Mouse (Mus musculus) layer of hippocampus, adult 9-11 months (tissue): ENCODE measurements around the gene Tmem115.

Experiments
- DNase-seq: peaks from one replicate; pipeline ENCODE4 v3.0.0; 2022

The Tmem115 gene

GRCm38 (mm10) chr9:107533791-107534407, at the start of gene Tmem115:
Tmem115 (plus strand) TSS chr9:107533945.
- DNase-seq, result peak; percentile 98

- DNase-seq, result peak; percentile 62
Measured at GRCm38 (mm10) chr9:107484302-107484701, 49.4 kb upstream of the Tmem115 start.

GRCm38 (mm10) chr9:107484766-107485165, 49.0 kb upstream of the Tmem115 start:
- DNase-seq, result no peak

- no peak for DNase-seq
Measured at GRCm38 (mm10) chr9:107486086-107486485, 47.7 kb upstream of the Tmem115 start.

GRCm38 (mm10) chr9:107486507-107487225, 47.1 kb upstream of the Tmem115 start:
- DNase-seq, result no peak

- no peak for DNase-seq
Measured at GRCm38 (mm10) chr9:107490146-107490545, 43.6 kb upstream of the Tmem115 start.

GRCm38 (mm10) chr9:107490625-107491024, 43.1 kb upstream of the Tmem115 start:
- no peak for DNase-seq

- DNase-seq, result no peak
Measured at GRCm38 (mm10) chr9:107493511-107493910, 40.2 kb upstream of the Tmem115 start.

GRCm38 (mm10) chr9:107494238-107494637, 39.5 kb upstream of the Tmem115 start:
- DNase-seq, result no peak

- DNase-seq, result no peak
Measured at GRCm38 (mm10) chr9:107496359-107496758, 37.4 kb upstream of the Tmem115 start.

- no peak for DNase-seq
Measured at GRCm38 (mm10) chr9:107500708-107501286, 32.9 kb upstream of the Tmem115 start.

GRCm38 (mm10) chr9:107502131-107502846, 31.5 kb upstream of the Tmem115 start:
- DNase-seq, result no peak

- DNase-seq, result no peak
Measured at GRCm38 (mm10) chr9:107504662-107505537, 28.8 kb upstream of the Tmem115 start.

GRCm38 (mm10) chr9:107508266-107508665, 25.5 kb upstream of the Tmem115 start:
- peak; percentile 61 for DNase-seq

GRCm38 (mm10) chr9:107510384-107511100, 23.2 kb upstream of the Tmem115 start:
- DNase-seq, result no peak

- no peak for DNase-seq
Measured at GRCm38 (mm10) chr9:107511436-107511835, 22.3 kb upstream of the Tmem115 start.

- DNase-seq, result no peak
Measured at GRCm38 (mm10) chr9:107512326-107512725, 21.4 kb upstream of the Tmem115 start.

- DNase-seq, result peak; percentile 63
Measured at GRCm38 (mm10) chr9:107514303-107514955, 19.3 kb upstream of the Tmem115 start.

- no peak for DNase-seq
Measured at GRCm38 (mm10) chr9:107520331-107520730, 13.4 kb upstream of the Tmem115 start.

- DNase-seq, result no peak
Measured at GRCm38 (mm10) chr9:107521190-107521589, 12.6 kb upstream of the Tmem115 start.

GRCm38 (mm10) chr9:107521711-107522399, 11.9 kb upstream of the Tmem115 start:
- DNase-seq, result no peak
